Mouse (Mus musculus): ENCODE results near the gene Nadk.
A peak's percentile ranks its signal among the peaks of the same experiment; 100 is the strongest.

The Nadk gene

DNA sequence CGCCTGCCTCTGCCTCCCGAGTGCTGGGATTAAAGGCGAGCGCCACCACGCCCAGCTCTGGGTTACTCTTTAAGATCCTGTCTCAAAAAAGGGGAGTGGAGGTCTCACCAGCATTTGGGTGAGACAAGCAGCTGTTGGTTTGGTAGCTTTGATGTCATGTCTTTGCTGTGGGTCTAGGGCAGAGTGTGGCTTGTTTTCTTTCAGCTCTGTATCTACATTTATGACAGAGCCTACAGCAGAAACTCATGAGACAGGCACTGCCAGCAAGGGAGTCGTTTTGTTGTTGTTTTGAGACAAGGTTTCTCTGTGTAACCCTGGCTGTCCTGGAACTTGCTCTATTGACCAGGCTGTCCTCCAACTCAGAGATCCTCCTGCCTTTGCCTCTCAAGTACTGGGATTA lies 41.6 kb downstream of the Nadk start:
- peak; percentile 18 for DNase-seq (ENCODE audit: low spot score)

DNA sequence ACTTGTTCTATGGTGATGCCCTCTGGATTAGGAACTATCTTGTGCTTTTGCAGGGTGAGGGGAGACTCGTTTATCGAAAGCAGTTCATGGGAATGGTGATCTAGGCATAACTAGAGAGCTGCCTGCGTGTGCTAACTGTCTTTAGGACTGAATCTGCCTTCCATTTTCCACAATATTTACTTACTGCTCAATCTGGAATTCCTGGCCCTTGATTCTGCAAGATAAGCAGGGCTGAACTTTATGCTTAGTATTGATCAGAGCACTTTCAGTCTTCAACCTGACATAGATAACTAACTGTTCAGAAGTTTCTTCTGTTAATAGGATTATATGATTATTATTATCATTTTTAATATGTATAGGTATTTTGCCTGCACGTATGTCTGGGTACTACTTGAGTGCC lies 43.0 kb downstream of the Nadk start:
- DNase-seq (ENCODE audit: low spot score) = no peak

DNA sequence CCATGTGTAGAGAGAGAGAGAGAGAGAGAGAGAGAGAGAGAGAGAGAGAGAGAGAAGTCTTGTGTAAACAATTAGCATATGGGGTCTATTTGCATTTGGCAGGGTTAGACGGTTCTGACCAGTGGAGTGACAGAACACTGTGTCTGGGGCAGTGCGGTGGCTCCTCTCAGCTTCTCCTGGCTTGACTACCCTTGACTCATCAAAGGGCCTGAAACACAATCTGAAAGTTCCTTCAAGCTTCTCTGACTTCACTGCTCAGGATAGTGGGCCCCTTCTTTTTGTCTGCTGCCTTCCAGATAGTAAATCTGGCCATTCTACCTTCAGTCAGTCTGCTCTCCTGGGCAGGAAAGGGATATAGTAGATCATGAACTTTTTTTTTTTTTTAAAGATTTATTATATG lies 44.6 kb downstream of the Nadk start:
- no peak for DNase-seq (ENCODE audit: low spot score)

GRCm38 (mm10) chr4:155611860-155612259 lies 49.7 kb downstream of the Nadk start:
- no peak for DNase-seq (ENCODE audit: low spot score)

GRCm38 (mm10) chr4:155613264-155613663 lies 51.1 kb downstream of the Nadk start:
- DNase-seq (ENCODE audit: low spot score) = no peak

DNA sequence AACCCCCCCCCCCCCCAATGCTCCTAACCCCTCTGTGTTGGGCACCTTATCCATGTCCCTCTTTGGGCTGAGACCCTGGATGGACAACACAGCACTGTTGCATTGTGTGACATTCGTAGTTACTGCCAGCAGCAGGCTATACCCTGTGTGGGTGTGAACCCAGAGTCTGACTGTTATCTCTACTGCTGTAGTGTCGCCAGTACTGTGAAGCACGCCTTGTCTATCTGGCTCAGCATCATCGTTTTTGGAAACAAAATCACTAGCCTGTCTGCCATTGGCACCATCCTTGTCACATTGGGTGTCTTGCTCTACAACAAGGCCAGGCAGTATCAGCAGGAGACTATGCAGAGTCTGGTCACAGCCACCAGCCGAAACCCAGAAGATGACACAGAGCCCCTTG lies 56.1 kb downstream of the Nadk start:
- no peak for DNase-seq (ENCODE audit: low spot score)

DNA sequence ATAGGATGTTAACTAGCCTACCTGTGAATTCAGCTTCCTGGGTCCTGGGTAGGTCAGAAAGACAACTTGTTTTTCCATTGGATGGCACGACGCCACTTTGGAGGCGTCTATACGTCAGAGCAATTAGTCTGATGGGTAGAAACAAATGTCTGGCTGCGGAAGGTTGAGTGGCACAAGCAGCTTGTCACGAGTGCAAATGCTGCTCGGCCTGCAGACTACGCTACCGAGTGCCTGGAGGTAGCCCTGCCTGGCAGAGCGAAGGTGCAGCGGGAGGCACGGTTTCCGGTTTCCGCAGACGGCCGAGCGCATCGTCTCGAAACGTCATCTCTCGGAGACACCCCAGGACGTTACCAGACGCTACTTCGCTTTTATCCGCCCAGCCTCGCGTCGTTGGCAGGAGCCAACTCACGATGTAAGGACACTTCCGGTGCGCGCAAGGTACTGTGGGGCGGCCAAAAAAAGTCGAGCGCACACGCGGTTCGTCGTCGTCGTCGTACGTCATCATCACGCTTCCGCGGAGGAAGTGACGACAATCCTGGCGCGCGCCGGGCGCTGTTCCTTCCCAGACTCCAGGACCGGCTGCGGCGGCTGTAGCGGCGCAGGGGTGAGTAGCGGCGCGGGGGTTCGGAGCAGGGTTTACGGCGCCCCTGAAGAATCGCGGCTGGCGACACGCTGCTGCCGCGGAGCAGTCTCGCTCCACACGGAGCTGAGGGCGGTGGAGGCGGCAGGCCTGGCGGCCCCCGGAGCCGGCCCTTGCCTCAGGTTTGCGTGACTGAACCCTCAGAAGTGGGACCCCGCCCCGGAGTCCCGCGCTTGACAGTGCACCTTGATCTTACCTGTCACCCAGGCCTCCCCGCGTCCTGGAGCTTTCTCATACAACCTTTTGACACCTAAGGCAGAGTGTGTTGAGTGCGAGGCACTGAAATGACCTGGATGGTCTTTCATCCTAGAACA lies 62.4 kb downstream of the Nadk start, which contains the start of gene Cdk11b:
Gene Cdk11b (plus strand): TSS at position 517 of the 954 bp plus-strand sequence.
- DNase-seq (ENCODE audit: low spot score) = peak; percentile 98

DNA sequence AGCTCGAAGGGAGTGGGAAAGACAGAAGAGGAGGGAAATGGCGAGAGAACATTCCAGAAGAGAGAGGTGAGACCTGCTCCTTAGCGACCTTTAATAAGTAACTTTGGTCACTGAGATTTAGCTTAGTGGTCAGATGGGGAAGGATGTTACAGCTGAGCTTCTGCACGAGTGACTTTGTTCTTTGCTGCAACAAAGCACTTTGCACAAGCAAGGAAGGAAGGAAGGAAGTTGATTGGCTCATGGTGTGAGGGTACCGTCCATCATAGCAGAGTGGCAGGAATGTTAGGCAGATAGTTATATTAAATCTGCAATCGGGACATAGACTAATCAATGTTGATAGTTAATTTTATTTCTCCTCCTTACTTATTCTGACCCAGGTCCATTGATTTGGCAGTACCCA lies 68.1 kb downstream of the Nadk start:
- no peak for DNase-seq (ENCODE audit: low spot score)

DNA sequence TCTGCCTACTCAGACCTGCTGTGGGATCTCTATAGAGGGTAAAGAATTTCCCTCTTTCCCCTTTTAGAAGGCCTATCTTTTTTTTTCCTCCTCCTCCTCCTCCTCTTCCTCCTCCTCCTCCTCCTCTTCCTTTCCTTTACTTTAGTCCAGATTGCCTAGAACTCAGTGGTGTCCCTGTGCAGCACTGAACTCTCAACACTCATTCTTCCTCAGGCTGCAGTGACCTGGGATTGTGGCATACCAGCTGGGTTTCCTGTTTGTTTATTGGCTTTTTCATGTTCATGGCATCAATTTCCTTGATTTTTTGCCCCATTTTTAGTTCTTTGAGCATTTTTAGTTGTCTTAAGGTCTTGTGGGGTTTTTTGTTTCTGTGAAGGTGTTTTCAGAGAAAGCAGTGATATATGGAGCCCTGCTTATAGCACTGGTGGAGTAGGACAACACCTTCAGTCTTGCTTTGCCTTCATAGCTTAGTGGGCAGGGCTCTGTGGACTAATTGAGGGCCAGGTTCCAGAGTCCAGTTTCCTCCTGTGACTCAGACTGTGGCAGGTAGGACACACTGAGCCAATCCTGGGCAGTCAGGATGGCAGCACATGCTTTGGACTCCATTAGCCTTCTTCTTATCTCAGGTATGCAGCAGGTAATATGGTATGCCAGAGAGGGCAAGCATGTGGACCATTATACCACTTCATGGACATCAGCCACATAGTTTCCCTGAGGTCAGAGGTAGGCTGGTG lies 73.8 kb downstream of the Nadk start:
- DNase-seq (ENCODE audit: low spot score) = no peak

Measured in T-cell, adult 2 months (primary cell).